Mouse (Mus musculus) MEL (cell line): ENCODE results near the gene Prr15. TPM values are rescaled to one million over a fixed set of nuclear protein-coding genes. Genes with fewer than 3 reads are reported as not detected.

ENCODE experiments used
- DNase-seq: peaks from one replicate; pipeline ENCODE4 v3.0.0; 2011; ENCODE audit warnings: low read depth, low spot score
- H3K27ac ChIP-seq: 2 replicates; pipeline ENCODE4 v1.5.1; 2012; ENCODE audit warnings: low read depth, mild to moderate bottlenecking, control low read depth, low read length, moderate library complexity; ENCODE audit not compliant: control insufficient read depth
- H3K27me3 ChIP-seq, 2 experiments: fragments of 150-350 bp in 1 of 2; sonication (generic) in 1 of 2; 2 replicates each; pipeline ENCODE4 v1.6.1; 2012; ENCODE audit warnings: low read length in 2 of 2, mild to moderate bottlenecking in 2 of 2, improper control_type of control experiment in 1 of 2, moderate library complexity in 1 of 2; ENCODE audit not compliant: insufficient read depth in 2 of 2, control insufficient read depth in 1 of 2
- H3K36me3 ChIP-seq, 2 experiments: 2 replicates each; pipeline ENCODE4 v1.6.1; 2012 to 2014; ENCODE audit warnings: low read length in 2 of 2, improper control_type of control experiment in 1 of 2, inconsistent platforms in 1 of 2, mild to moderate bottlenecking in 1 of 2; ENCODE audit not compliant: insufficient read depth in 2 of 2, control insufficient read depth in 1 of 2
- H3K4me1 ChIP-seq, 2 experiments: fragments of 150-350 bp in 1 of 2; sonication (generic) in 1 of 2; 2 replicates each; pipeline ENCODE4 v1.6.1; 2012; ENCODE audit warnings: low read length in 2 of 2, improper control_type of control experiment in 1 of 2, mild to moderate bottlenecking in 1 of 2; ENCODE audit not compliant: insufficient read depth in 2 of 2, control insufficient read depth in 1 of 2
- H3K4me3 ChIP-seq, 2 experiments: fragments of 150-350 bp in 1 of 2; sonication (generic) in 1 of 2; 2 replicates each; pipeline ENCODE4 v1.5.1; 2012; ENCODE audit warnings: low read depth in 2 of 2, low read length in 2 of 2, mild to moderate bottlenecking in 2 of 2, moderate library complexity in 2 of 2, control low read depth in 1 of 2, improper control_type of control experiment in 1 of 2; ENCODE audit not compliant: control insufficient read depth in 1 of 2, insufficient read depth in 1 of 2
- H3K79me2 ChIP-seq: 2 replicates; pipeline ENCODE4 v1.6.1; 2012; ENCODE audit warnings: mild to moderate bottlenecking, low read length, moderate library complexity; ENCODE audit not compliant: control insufficient read depth, poor library complexity, insufficient read depth
- H3K9ac ChIP-seq: 2 replicates; pipeline ENCODE4 v1.6.1; 2012; ENCODE audit warnings: low read depth, mild to moderate bottlenecking, control low read depth, low read length, moderate library complexity; ENCODE audit not compliant: control insufficient read depth, poor library complexity, severe bottlenecking
- H3K9me3 ChIP-seq: fragments of 150-350 bp; sonication (generic); replicated peaks from 2 replicates; pipeline ENCODE4 v1.6.1; 2012; ENCODE audit warnings: mild to moderate bottlenecking, low read length, improper control_type of control experiment, moderate library complexity; ENCODE audit not compliant: insufficient read depth
- CHD1 ChIP-seq: IDR thresholded peaks from 2 replicates; pipeline ENCODE4 v1.6.1; 2012; ENCODE audit warnings: low read depth, mild to moderate bottlenecking, inconsistent platforms, low read length, improper control_type of control experiment
- CHD2 ChIP-seq: IDR thresholded peaks from 2 replicates; pipeline ENCODE4 v1.6.1; 2011; ENCODE audit warnings: low read length, improper control_type of control experiment
- CTCF ChIP-seq, 3 experiments: IDR thresholded peaks in 2 of 3; conservative IDR thresholded peaks in 1 of 3; 2 replicates each; pipeline ENCODE4 v1.5.1; 2011 to 2012; ENCODE audit warnings: low read length in 3 of 3, low read depth in 2 of 3, mild to moderate bottlenecking in 2 of 3, improper control_type of control experiment in 1 of 3, inconsistent platforms in 1 of 3, mixed read lengths in 1 of 3, moderate library complexity in 1 of 3; ENCODE audit not compliant: control insufficient read depth in 1 of 3, insufficient read depth in 1 of 3, poor library complexity in 1 of 3, severe bottlenecking in 1 of 3
- ELF1 ChIP-seq: IDR thresholded peaks from 2 replicates; pipeline ENCODE4 v1.6.1; 2014; ENCODE audit warnings: low read depth, mild to moderate bottlenecking, inconsistent platforms, low read length, improper control_type of control experiment, moderate library complexity
- EP300 ChIP-seq, 2 experiments: IDR thresholded peaks; 2 replicates each; pipeline ENCODE4 v1.6.1; 2011; ENCODE audit warnings: improper control_type of control experiment in 2 of 2, low read length in 2 of 2, low read depth in 1 of 2, mild to moderate bottlenecking in 1 of 2
- ETS1 ChIP-seq: IDR thresholded peaks from 2 replicates; pipeline ENCODE4 v1.6.1; 2012; ENCODE audit warnings: low read depth, mild to moderate bottlenecking, inconsistent platforms, low read length, improper control_type of control experiment, moderate library complexity
- MYB ChIP-seq: IDR thresholded peaks from 2 replicates; pipeline ENCODE4 v1.6.1; 2011; ENCODE audit warnings: mild to moderate bottlenecking, low read depth, low read length, improper control_type of control experiment
- MYC ChIP-seq: IDR thresholded peaks from 2 replicates; pipeline ENCODE4 v1.6.1; 2011; ENCODE audit warnings: low read depth, mild to moderate bottlenecking, low read length, improper control_type of control experiment, moderate library complexity
- NRF1 ChIP-seq: IDR thresholded peaks from 2 replicates; pipeline ENCODE4 v1.6.1; 2014; ENCODE audit warnings: low read depth, mild to moderate bottlenecking, inconsistent platforms, low read length, improper control_type of control experiment, moderate library complexity; ENCODE audit not compliant: poor library complexity, insufficient read depth, severe bottlenecking
- POLR2A ChIP-seq, 2 experiments: IDR thresholded peaks; 2 replicates each; pipeline ENCODE4 v1.6.1; 2011 to 2012; ENCODE audit warnings: low read length in 2 of 2, mild to moderate bottlenecking in 2 of 2, control low read depth in 1 of 2, improper control_type of control experiment in 1 of 2, low read depth in 1 of 2, moderate library complexity in 1 of 2; ENCODE audit not compliant: control insufficient read depth in 1 of 2, insufficient read depth in 1 of 2, poor library complexity in 1 of 2
- POLR2AphosphoS5 ChIP-seq: IDR thresholded peaks from 2 replicates; pipeline ENCODE4 v1.6.1; 2012; ENCODE audit warnings: low read depth, borderline replicate concordance, mild to moderate bottlenecking, inconsistent platforms, low read length, moderate library complexity, mixed read lengths
- RAD21 ChIP-seq: IDR thresholded peaks from 2 replicates; pipeline ENCODE4 v1.6.1; 2011; ENCODE audit warnings: mild to moderate bottlenecking, low read depth, low read length, improper control_type of control experiment
- SIN3A ChIP-seq: IDR thresholded peaks from 2 replicates; pipeline ENCODE4 v1.6.1; 2012; ENCODE audit warnings: low read length, improper control_type of control experiment, inconsistent platforms
- SMC3 ChIP-seq: IDR thresholded peaks from 2 replicates; pipeline ENCODE4 v1.6.1; 2011; ENCODE audit warnings: low read depth, low read length, improper control_type of control experiment
- TAL1 ChIP-seq: IDR thresholded peaks from 2 replicates; pipeline ENCODE4 v1.6.1; 2012; ENCODE audit warnings: mild to moderate bottlenecking, inconsistent platforms, low read length, moderate library complexity, mixed read lengths
- TCF12 ChIP-seq: IDR thresholded peaks from 2 replicates; pipeline ENCODE4 v1.6.1; 2014; ENCODE audit warnings: low read depth, mild to moderate bottlenecking, inconsistent platforms, low read length, improper control_type of control experiment, moderate library complexity
- USF1 ChIP-seq: IDR thresholded peaks from 2 replicates; pipeline ENCODE4 v1.6.1; 2014; ENCODE audit warnings: low read depth, mild to moderate bottlenecking, inconsistent platforms, low read length, improper control_type of control experiment, moderate library complexity
- USF2 ChIP-seq, 2 experiments: IDR thresholded peaks; 2 replicates each; pipeline ENCODE4 v1.6.1; 2011 to 2012; ENCODE audit warnings: improper control_type of control experiment in 2 of 2, low read length in 2 of 2, borderline replicate concordance in 1 of 2, inconsistent platforms in 1 of 2, low read depth in 1 of 2, mild to moderate bottlenecking in 1 of 2; ENCODE audit not compliant: insufficient read depth in 1 of 2
- ZKSCAN1 ChIP-seq: IDR thresholded peaks from 2 replicates; pipeline ENCODE4 v1.6.1; 2012; ENCODE audit warnings: low read depth, mild to moderate bottlenecking, inconsistent platforms, low read length, improper control_type of control experiment, moderate library complexity
- ZMIZ1 ChIP-seq: IDR thresholded peaks from 2 replicates; pipeline ENCODE4 v1.6.1; 2012; ENCODE audit warnings: low read depth, mild to moderate bottlenecking, inconsistent platforms, low read length, improper control_type of control experiment, moderate library complexity
- polyA plus RNA-seq, 2 experiments: library from polyadenylated mRNA; stranded (reverse) in 1 of 2; unstranded in 1 of 2; fragments of >175 nt in 1 of 2; fragments of >200 nt in 1 of 2; gene quantifications; 2 replicates each; pipeline versions ENCODE4 v1.2.1 to v1.2.4; 2012; ENCODE audit warnings: low replicate concordance in 2 of 2, low read depth in 1 of 2; ENCODE audit not compliant: insufficient read length in 2 of 2, insufficient read depth in 1 of 2, missing spikeins in 1 of 2
- total RNA-seq: library from RNA; depleted of rRNA; stranded (reverse); fragments of 300-350 nt; gene quantifications from 2 replicates; pipeline ENCODE4 v1.2.3, GENCODE M21; 2012

Prr15 gene
- total and polyA plus RNA-seq, 3 experiments, result not detected

DNA sequence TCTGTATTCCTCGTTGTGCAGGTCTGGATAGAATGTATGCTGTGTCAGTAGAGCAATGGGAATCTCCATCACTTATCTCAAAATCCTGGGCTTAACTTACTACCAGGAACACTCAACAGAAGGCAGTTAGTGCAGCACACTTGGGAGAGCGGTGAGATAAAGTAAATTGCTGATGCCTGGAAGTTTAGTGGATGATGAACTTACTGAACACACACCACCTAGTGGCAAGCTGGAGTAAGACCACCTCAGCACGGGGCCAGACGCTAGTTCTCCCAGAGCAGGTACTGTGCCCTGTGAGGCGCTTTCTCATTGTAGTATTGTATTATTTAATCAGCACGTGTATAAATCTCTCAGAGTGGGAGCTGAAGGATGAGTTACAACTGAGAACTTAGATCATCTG lies 42.4 kb downstream of the Prr15 start:
- no peak for TF ChIP-seq ELF1
- no peak for TF ChIP-seq TCF12
- TF ChIP-seq CHD1, result no peak
- peak; percentile 16 to 23 (median 21); a peak in 4 of 6 replicates for TF ChIP-seq CTCF (IDR thresholded peaks at IDR 0.05 in 2 of 3, conservative IDR thresholded peaks at IDR 0.05 in 1 of 3; ENCODE audit: control insufficient read depth in 1 of 3, insufficient read depth in 1 of 3, low read depth in 2 of 3, low read length in 3 of 3, poor library complexity in 1 of 3, severe bottlenecking in 1 of 3)
- no peak for TF ChIP-seq USF1
- no peak for TF ChIP-seq ZMIZ1
- TF ChIP-seq TAL1, result no peak
- H3K4me1 ChIP-seq, result no peaks in the 10 kb centered on the region
- H3K9me3 ChIP-seq, result no peaks in the 10 kb centered on the region
- H3K27ac ChIP-seq, result no peak overlapping the region
- no peaks in the 10 kb centered on the region for H3K27me3 ChIP-seq
- no peak overlapping the region for H3K9ac ChIP-seq
- DNase-seq, result peak; percentile 4
- H3K36me3 ChIP-seq, result no peaks in the 10 kb centered on the region
- no peak overlapping the region for H3K4me3 ChIP-seq
- no peaks in the 10 kb centered on the region for H3K79me2 ChIP-seq

DNA sequence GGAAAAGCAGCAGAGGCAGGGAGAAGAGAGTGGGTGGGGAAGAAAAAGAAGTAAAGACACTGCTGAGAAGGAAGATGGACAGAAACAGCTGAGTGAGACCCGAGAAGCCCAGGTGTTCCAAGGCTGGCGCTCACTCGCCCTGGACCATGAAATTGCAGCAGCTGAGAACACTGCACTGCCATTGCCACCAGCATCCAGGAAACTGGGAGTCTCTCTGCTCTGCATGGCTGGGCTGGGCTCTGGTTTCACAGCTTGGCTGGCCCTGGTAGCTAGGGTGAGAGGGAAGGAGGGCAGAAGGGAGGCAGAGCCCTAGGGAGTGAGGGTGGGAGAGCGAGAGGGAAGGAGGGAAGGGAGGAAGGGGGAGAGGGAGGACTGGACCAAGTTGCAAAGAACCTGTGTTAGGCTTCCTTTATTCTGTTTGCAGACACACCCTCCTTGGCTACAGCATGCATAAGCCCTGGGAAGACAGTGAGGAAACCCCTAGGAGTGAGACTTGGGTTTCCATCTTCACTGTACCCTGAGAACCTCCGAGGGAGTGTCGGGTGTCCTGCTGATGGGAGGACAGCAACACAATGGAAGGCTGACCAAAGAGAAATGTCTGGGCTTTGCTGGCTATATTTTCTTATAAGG lies 44.4 kb downstream of the Prr15 start:
- no peaks in the 10 kb centered on the region for H3K36me3 ChIP-seq
- no peak overlapping the region for H3K9ac ChIP-seq
- H3K79me2 ChIP-seq, result no peaks in the 10 kb centered on the region
- TF ChIP-seq POLR2AphosphoS5, result no peak
- no peak for TF ChIP-seq ZKSCAN1
- no peak for TF ChIP-seq ZMIZ1
- no peak for TF ChIP-seq SMC3
- no peak for TF ChIP-seq MYB
- no peak for TF ChIP-seq RAD21
- no peak for TF ChIP-seq NRF1
- no peak for TF ChIP-seq USF2 (IDR thresholded peaks at IDR 0.05; ENCODE audit: borderline replicate concordance in 1 of 2, insufficient read depth in 1 of 2, low read depth in 1 of 2, low read length in 2 of 2)
- no peak for TF ChIP-seq POLR2A (IDR thresholded peaks at IDR 0.05; ENCODE audit: control insufficient read depth in 1 of 2, insufficient read depth in 1 of 2, low read depth in 1 of 2, low read length in 2 of 2, poor library complexity in 1 of 2)
- TF ChIP-seq USF1, result no peak
- TF ChIP-seq MYC, result no peak
- no peak for TF ChIP-seq SIN3A
- no peak for TF ChIP-seq ETS1
- TF ChIP-seq EP300 (IDR thresholded peaks at IDR 0.05; ENCODE audit: low read depth in 1 of 2, low read length in 2 of 2), result no peak
- TF ChIP-seq CHD2, result no peak
- H3K27ac ChIP-seq, result no peak overlapping the region
- no peak overlapping the region for H3K4me3 ChIP-seq
- no peaks in the 10 kb centered on the region for H3K9me3 ChIP-seq
- DNase-seq, result no peak
- H3K4me1 ChIP-seq, result no peaks in the 10 kb centered on the region
- no peaks in the 10 kb centered on the region for H3K27me3 ChIP-seq
